9 mouse cellular contexts compared by ENCODE assay signal in genomic region chr5:116420213-116420612, GRCm38 (mm10). TPM values are rescaled to one million over a fixed set of nuclear protein-coding genes. Genes with fewer than 3 reads are reported as not detected.
DNase-seq lines count a peak whose midpoint lies in the region; ATAC-seq and TF ChIP-seq lines count a peak whose summit lies in the region.
"Had no signal": no experiment of that assay in that cellular context is flagged by ENCODE, and none has a peak within 500 bp of the region (broad histone marks: within the 10 kb centered on the region; RNA-seq: fewer than 3 reads in every experiment).

No protein-coding gene starts in this region.

- H3K9ac ChIP-seq in forebrain, postnatal 0 days: no peak overlapping the region
- no peak overlapping the region for H3K9ac ChIP-seq in lung, embryonic 15.5 days
- no peak overlapping the region for H3K9ac ChIP-seq in limb, embryonic 15.5 days
- H3K9ac ChIP-seq in stomach, embryonic 15.5 days: no peak overlapping the region

- ATAC-seq in forebrain, postnatal 0 days: no peak
- ATAC-seq in lung, embryonic 15.5 days (ENCODE audit: borderline replicate concordance, extremely low read depth, low FRiP score, low TSS enrichment): no peak
- ATAC-seq in limb, embryonic 15.5 days (ENCODE audit: insufficient number of reproducible peaks, low FRiP score, low TSS enrichment, low read depth): no peak
- ATAC-seq in stomach, embryonic 15.5 days (ENCODE audit: insufficient read depth, low FRiP score, low read depth): no peak

- TF ChIP-seq CTCF in forebrain, postnatal 0 days (IDR thresholded peaks at IDR 0.05; ENCODE audit: low read depth): no peak

- H3K27me3 ChIP-seq in forebrain, embryonic 10.5 days (ENCODE audit: poor library complexity, severe bottlenecking): peaks cover 28% of the 10 kb centered on the region
- H3K27me3 ChIP-seq in forebrain, postnatal 0 days (ENCODE audit: insufficient read depth, low read length): no peaks in the 10 kb centered on the region
- H3K27me3 ChIP-seq in lung, embryonic 15.5 days: no peaks in the 10 kb centered on the region
- no peaks in the 10 kb centered on the region for H3K27me3 ChIP-seq in limb, embryonic 15.5 days
- no peaks in the 10 kb centered on the region for H3K27me3 ChIP-seq in stomach, embryonic 15.5 days (replicated peaks)

- H3K36me3 ChIP-seq in forebrain, embryonic 10.5 days (replicated peaks): no peaks in the 10 kb centered on the region
- no peaks in the 10 kb centered on the region for H3K36me3 ChIP-seq in forebrain, postnatal 0 days (ENCODE audit: insufficient read depth)
- H3K36me3 ChIP-seq in lung, embryonic 15.5 days: no peaks in the 10 kb centered on the region
- 0 out of 2 replicates have a peak, but pooled peaks cover 3% of the 10 kb centered on the region for H3K36me3 ChIP-seq in limb, embryonic 15.5 days
- H3K36me3 ChIP-seq in stomach, embryonic 15.5 days: no peaks in the 10 kb centered on the region

- peak overlapping the region; percentile 79 for H3K27ac ChIP-seq in forebrain, embryonic 10.5 days
- no peak overlapping the region for H3K27ac ChIP-seq in forebrain, postnatal 0 days (ENCODE audit: low read depth, low read length)
- peak overlapping the region; percentile 91 for H3K27ac ChIP-seq in lung, embryonic 15.5 days
- H3K27ac ChIP-seq in limb, embryonic 15.5 days: peak overlapping the region; percentile 80
- H3K27ac ChIP-seq in stomach, embryonic 15.5 days: peak overlapping the region; percentile 87

- peak overlapping the region; percentile 24; the same call in 1 of the 2 replicates for H3K4me3 ChIP-seq in forebrain, embryonic 10.5 days
- no peak overlapping the region for H3K4me3 ChIP-seq in forebrain, postnatal 0 days (ENCODE audit: low read depth, low read length)
- H3K4me3 ChIP-seq in lung, embryonic 15.5 days: peak overlapping the region; percentile 14
- peak overlapping the region; percentile 27 for H3K4me3 ChIP-seq in limb, embryonic 15.5 days
- H3K4me3 ChIP-seq in stomach, embryonic 15.5 days (replicated peaks): peak overlapping the region; percentile 28

- DNase-seq in forebrain, embryonic 10.5 days (ENCODE audit: extremely low spot score, low spot score): no peak
- no peak for DNase-seq in forebrain, postnatal 0 days
- DNase-seq in lung, adult 18-20 months: no peak
- no peak for DNase-seq in thymus, postnatal 14 days
- DNase-seq in frontal cortex, postnatal 25 days (ENCODE audit: low spot score in 2 of 2): no peak
- DNase-seq: gastrocnemius, postnatal 10 days had no signal

- no peak overlapping the region for H3K4me2 ChIP-seq in forebrain, postnatal 0 days (ENCODE audit: low read depth)
- H3K4me2 ChIP-seq in lung, embryonic 15.5 days: peak overlapping the region; percentile 48
- H3K4me2 ChIP-seq in limb, embryonic 15.5 days: peak overlapping the region; percentile 41
- peak overlapping the region; percentile 49 for H3K4me2 ChIP-seq in stomach, embryonic 15.5 days

- no peaks in the 10 kb centered on the region for H3K9me3 ChIP-seq in forebrain, embryonic 10.5 days
- H3K9me3 ChIP-seq in forebrain, postnatal 0 days (ENCODE audit: low read length): no peaks in the 10 kb centered on the region
- no peaks in the 10 kb centered on the region for H3K9me3 ChIP-seq in lung, embryonic 15.5 days
- H3K9me3 ChIP-seq in limb, embryonic 15.5 days: no peaks in the 10 kb centered on the region
- H3K9me3 ChIP-seq in stomach, embryonic 15.5 days: no peaks in the 10 kb centered on the region

- peaks cover 78% of the 10 kb centered on the region for H3K4me1 ChIP-seq in forebrain, embryonic 10.5 days
- no peaks in the 10 kb centered on the region for H3K4me1 ChIP-seq in forebrain, postnatal 0 days (ENCODE audit: insufficient read depth)
- H3K4me1 ChIP-seq in lung, embryonic 15.5 days: peaks cover 51% of the 10 kb centered on the region
- peaks cover 60% of the 10 kb centered on the region for H3K4me1 ChIP-seq in limb, embryonic 15.5 days
- peaks cover 44% of the 10 kb centered on the region for H3K4me1 ChIP-seq in stomach, embryonic 15.5 days

- WGBS in forebrain, embryonic 10.5 days: 92% methylated on average over 1 of the region's 1 CpGs
- WGBS in forebrain, postnatal 0 days: 98% methylated on average over 1 of the region's 1 CpGs
- WGBS in lung, embryonic 15.5 days: 93% methylated on average over 1 of the region's 1 CpGs
- WGBS in limb, embryonic 15.5 days: 100% methylated on average over 1 of the region's 1 CpGs
- WGBS in stomach, embryonic 15.5 days: 95% methylated on average over 1 of the region's 1 CpGs

RNA-seq across cellular contexts. Expression of gene Hspb8, which starts 2.5 kb away (rescaled TPM):
- 8.5 and 8.6 TPM in 2 replicates for polyA plus RNA-seq in forebrain, embryonic 10.5 days (2016; fragmentation: Nextera tagmentation; extraction: Ambion mirVana)
- 13.2 and 14.0 TPM in 2 replicates for total RNA-seq in forebrain, postnatal 0 days (2014; rRNA removed)
- polyA plus RNA-seq in forebrain, postnatal 0 days (2015; fragmentation: Nextera tagmentation; extraction: Ambion mirVana): 8.6 and 10.6 TPM in 2 replicates
- polyA plus RNA-seq in lung, embryonic 15.5 days (2015; fragmentation: Nextera tagmentation; extraction: Ambion mirVana): 15.7 and 16.0 TPM in 2 replicates
- 27.1 and 38.1 TPM in 2 replicates for polyA plus RNA-seq in limb, embryonic 15.5 days (2015; fragmentation: Nextera tagmentation; extraction: Ambion mirVana)
- 23.0 and 27.2 TPM in 2 replicates for polyA plus RNA-seq in stomach, embryonic 15.5 days (2015; fragmentation: Nextera tagmentation; extraction: Ambion mirVana)
